Mouse (Mus musculus) forebrain, embryonic 11.5 days (tissue): ENCODE results near the gene Gjb3. TPM values are rescaled to one million over a fixed set of nuclear protein-coding genes. Genes with fewer than 3 reads are reported as not detected.

Experiments
- ATAC-seq: fragments of 200-750 bp; cut with Nextera tagmentation; replicated peaks from 2 replicates; pipeline ENCODE4 v1.8.0; 2017; ENCODE audit warnings: moderate TSS enrichment; ENCODE audit not compliant: low FRiP score
- DNase-seq: peaks from one replicate; pipeline ENCODE4 v3.0.0-alpha.2; 2017; ENCODE audit warnings: low spot score
- H3K27ac ChIP-seq: fragments of 300-500 bp; sonication (generic); 2 replicates; pipeline ENCODE4 v1.5.1; 2014; ENCODE audit warnings: low read depth, low read length
- H3K27me3 ChIP-seq: fragments of 300-500 bp; sonication (generic); 2 replicates; pipeline ENCODE4 v1.6.1; 2014; ENCODE audit warnings: mild to moderate bottlenecking, low read length, mixed read lengths; ENCODE audit not compliant: control insufficient read depth, insufficient read depth
- H3K36me3 ChIP-seq: fragments of 300-500 bp; sonication (generic); 2 replicates; pipeline ENCODE4 v1.6.1; 2014; ENCODE audit warnings: mild to moderate bottlenecking, low read length, moderate library complexity, mixed read lengths; ENCODE audit not compliant: control insufficient read depth, insufficient read depth
- H3K4me1 ChIP-seq: fragments of 300-500 bp; sonication (generic); replicated peaks from 2 replicates; pipeline ENCODE4 v1.6.1; 2014; ENCODE audit warnings: low read length, mixed read lengths; ENCODE audit not compliant: control insufficient read depth, insufficient read depth
- H3K4me2 ChIP-seq: fragments of 300-500 bp; sonication (generic); 2 replicates; pipeline ENCODE4 v1.6.1; 2014; ENCODE audit warnings: low read depth, mild to moderate bottlenecking, low read length, moderate library complexity, mixed read lengths; ENCODE audit not compliant: severe bottlenecking
- H3K4me3 ChIP-seq: fragments of 300-500 bp; sonication (generic); 2 replicates; pipeline ENCODE4 v1.5.1; 2014; ENCODE audit warnings: low read depth, low read length
- H3K9ac ChIP-seq: fragments of 300-500 bp; sonication (generic); 2 replicates; pipeline ENCODE4 v1.6.1; 2014; ENCODE audit warnings: low read length
- H3K9me3 ChIP-seq: fragments of 300-500 bp; sonication (generic); 2 replicates; pipeline ENCODE4 v1.6.1; 2016; ENCODE audit warnings: low read length, mixed read lengths; ENCODE audit not compliant: control insufficient read depth
- WGBS: fragments of 180-500 bp; shearing (Covaris S2); extraction: QIAGEN DNeasy Blood & Tissue Kit; methylation state at CpG from one replicate; pipeline ENCODE4 v1.1.7; 2014; 5-methylcytosine and 5-hydroxymethylcytosine counted together
- polyA plus RNA-seq: library from polyadenylated mRNA; unstranded; fragments of >200 nt; fragmentation: Nextera tagmentation; extraction: Ambion mirVana; gene quantifications from 2 replicates; pipeline ENCODE4 v1.2.1, GENCODE M21; 2014

The Gjb3 gene
- 0.56 and 0.94 TPM in 2 replicates for polyA plus RNA-seq

- Histone ChIP-seq H3K27ac (no peak within 1 kb of the TSS), H3K9me3 (no peaks in the 10 kb centered on the region), H3K4me1 (peaks cover 4% of the 10 kb centered on the region; the same call in 1 of the 2 replicates), H3K27me3 (peaks cover 28% of the 10 kb centered on the region), H3K36me3 (no peaks in the 10 kb centered on the region), H3K4me2 (no peak within 1 kb of the TSS; the same call in 1 of the 2 replicates), H3K4me3 (no peak within 1 kb of the TSS), H3K9ac (no peak within 1 kb of the TSS)
- DNase-seq: peak; percentile 65
- 2% methylated on average over 49 of the region's 49 CpGs for WGBS
- no peak for ATAC-seq
These were observed at the start of gene Gjb3 for GRCm38 (mm10) chr4:127330181-127331100. Gene Gjb3 (minus strand): TSS chr4:127330844.

GRCm38 (mm10) chr4:127377344-127377743 lies 46.7 kb upstream of the Gjb3 start:
- H3K4me2 ChIP-seq: no peak overlapping the region
- H3K27ac ChIP-seq: no peak overlapping the region
- ATAC-seq: no peak
- H3K4me3 ChIP-seq: no peak overlapping the region
- no peaks in the 10 kb centered on the region for H3K36me3 ChIP-seq
- no peaks in the 10 kb centered on the region for H3K27me3 ChIP-seq
- WGBS: 37% methylated on average over 4 of the region's 4 CpGs
- H3K9ac ChIP-seq: no peak overlapping the region
- H3K4me1 ChIP-seq: no peaks in the 10 kb centered on the region
- no peak for DNase-seq
- H3K9me3 ChIP-seq: no peaks in the 10 kb centered on the region

GRCm38 (mm10) chr4:127375541-127376177 lies 45.0 kb upstream of the Gjb3 start:
- ATAC-seq (no peak), DNase-seq (no peak)
- no peaks in the 10 kb centered on the region for H3K27me3 ChIP-seq
- H3K4me2 ChIP-seq: no peak overlapping the region
- no peak overlapping the region for H3K4me3 ChIP-seq
- H3K9me3 ChIP-seq: no peaks in the 10 kb centered on the region
- no peak overlapping the region for H3K9ac ChIP-seq
- 79% methylated on average over 17 of the region's 17 CpGs for WGBS
- H3K36me3 ChIP-seq: no peaks in the 10 kb centered on the region
- no peaks in the 10 kb centered on the region for H3K4me1 ChIP-seq
- no peak overlapping the region for H3K27ac ChIP-seq

- 80% methylated on average over 4 of the region's 4 CpGs for WGBS
- no peaks in the 10 kb centered on the region for H3K4me1 ChIP-seq
- no peak overlapping the region for H3K27ac ChIP-seq
- H3K4me3 ChIP-seq: no peak overlapping the region
- ATAC-seq: no peak
- no peak overlapping the region for H3K4me2 ChIP-seq
- no peaks in the 10 kb centered on the region for H3K9me3 ChIP-seq
- no peaks in the 10 kb centered on the region for H3K27me3 ChIP-seq
- no peak for DNase-seq
- H3K9ac ChIP-seq: no peak overlapping the region
- H3K36me3 ChIP-seq: no peaks in the 10 kb centered on the region
These were observed 44.0 kb upstream of the Gjb3 start for GRCm38 (mm10) chr4:127374645-127375044.

- WGBS: 84% methylated on average over 8 of the region's 8 CpGs
- Histone ChIP-seq H3K4me3 (no peak overlapping the region), H3K4me2 (no peak overlapping the region), H3K9me3 (no peaks in the 10 kb centered on the region), H3K27ac (no peak overlapping the region), H3K36me3 (no peaks in the 10 kb centered on the region), H3K4me1 (no peaks in the 10 kb centered on the region), H3K27me3 (no peaks in the 10 kb centered on the region), H3K9ac (no peak overlapping the region)
- no peak for ATAC-seq
- no peak for DNase-seq
These were observed 42.8 kb upstream of the Gjb3 start for GRCm38 (mm10) chr4:127373491-127373890.

- DNase-seq: no peak
- no peak overlapping the region for H3K27ac ChIP-seq
- 71% methylated on average over 5 of the region's 5 CpGs for WGBS
These were observed 40.9 kb upstream of the Gjb3 start for GRCm38 (mm10) chr4:127371546-127371945.

GRCm38 (mm10) chr4:127370447-127370846 lies 39.8 kb upstream of the Gjb3 start:
- H3K27ac ChIP-seq: no peak overlapping the region
- no peaks in the 10 kb centered on the region for H3K36me3 ChIP-seq
- no peak for ATAC-seq
- no peaks in the 10 kb centered on the region for H3K27me3 ChIP-seq
- no peak overlapping the region for H3K9ac ChIP-seq
- no peaks in the 10 kb centered on the region for H3K4me1 ChIP-seq
- no peak overlapping the region for H3K4me3 ChIP-seq
- 63% methylated on average over 2 of the region's 2 CpGs for WGBS
- no peaks in the 10 kb centered on the region for H3K9me3 ChIP-seq
- no peak overlapping the region for H3K4me2 ChIP-seq
- DNase-seq: peak; percentile 72

More at GRCm38 (mm10) chr4:127371546-127371945, 40.9 kb upstream of the Gjb3 start:
- no peak overlapping the region for H3K4me3 ChIP-seq
- H3K36me3 ChIP-seq: no peaks in the 10 kb centered on the region
- ATAC-seq: no peak
- H3K9ac ChIP-seq: no peak overlapping the region
- no peak overlapping the region for H3K4me2 ChIP-seq
- no peaks in the 10 kb centered on the region for H3K4me1 ChIP-seq
- H3K9me3 ChIP-seq: no peaks in the 10 kb centered on the region
- H3K27me3 ChIP-seq: no peaks in the 10 kb centered on the region

- 34% methylated on average over 13 of the region's 13 CpGs for WGBS
- DNase-seq (peak; percentile 83), ATAC-seq (no peak; the same call in 1 of the 2 replicates)
- no peaks in the 10 kb centered on the region for H3K4me1 ChIP-seq
- H3K27ac ChIP-seq: no peak overlapping the region
- H3K27me3 ChIP-seq: no peaks in the 10 kb centered on the region
- H3K9me3 ChIP-seq: no peaks in the 10 kb centered on the region
- H3K4me2 ChIP-seq: no peak overlapping the region
- no peak overlapping the region for H3K4me3 ChIP-seq
- H3K9ac ChIP-seq: no peak overlapping the region
- no peaks in the 10 kb centered on the region for H3K36me3 ChIP-seq
These were observed 37.8 kb upstream of the Gjb3 start for GRCm38 (mm10) chr4:127368379-127368973.
